Mouse (Mus musculus) CH12F3 (cell line): ENCODE measurements around the gene Pdk1.

ENCODE experiments used
- in situ Hi-C: fragments of 300-500 bp; cut with MboI; formaldehyde crosslinking; loops from 2 replicates; pipeline ENCODE4 v1.14.3; 2020; ENCODE audit warnings: low sequenced_read_pairs

Gene Pdk1

GRCm38 (mm10) chr2:71936711-71937110 is 63.7 kb downstream of the Pdk1 start:
- in situ Hi-C loops = no loop called here

- in situ Hi-C loops = no loop called here
Observed at GRCm38 (mm10) chr2:71937649-71938308, 64.8 kb downstream of the Pdk1 start.

GRCm38 (mm10) chr2:71938716-71939393 is 65.8 kb downstream of the Pdk1 start:
- in situ Hi-C loops = no loop called here

- in situ Hi-C loops = no loop called here
Observed at GRCm38 (mm10) chr2:71941005-71941720, 68.1 kb downstream of the Pdk1 start.

- in situ Hi-C loops = no loop called here
Observed at GRCm38 (mm10) chr2:71941721-71942087, 68.7 kb downstream of the Pdk1 start.

- in situ Hi-C loops = no loop called here
Observed at GRCm38 (mm10) chr2:71951212-71951611, 78.2 kb downstream of the Pdk1 start.
